In genomic region chr2:156312297-156312897, GRCm38 (mm10) we compare ENCODE assay signal across 8 mouse cellular contexts. TPM values are rescaled to one million over a fixed set of nuclear protein-coding genes. Genes with fewer than 3 reads are reported as not detected.
DNase-seq lines count a peak whose midpoint lies in the region; ATAC-seq lines count a peak whose summit lies in the region.

Cnbd2 (plus strand) TSS chr2:156312299.
Scand1 (minus strand) TSS chr2:156312704.

- H3K27ac ChIP-seq in hindbrain, embryonic 11.5 days (ENCODE audit: low read depth, low read length), result peak within 1 kb of the TSS; percentile 99

- peak; percentile 94 for ATAC-seq in frontal cortex, adult (ENCODE audit: low TSS enrichment)
- peak; percentile 95 for ATAC-seq in hindbrain, embryonic 11.5 days (ENCODE audit: low FRiP score)

- DNase-seq in MEL-GATA-1-ER (ENCODE audit: extremely low read depth, low read depth), result peak; percentile 74
- DNase-seq in cerebellum, adult 8-10 months, result peak; percentile 83
- peak; percentile 83 for DNase-seq in hindbrain, embryonic 11.5 days (ENCODE audit: low spot score)
- DNase-seq in layer of hippocampus, postnatal 10 days (ENCODE audit: low spot score in 2 of 2), result peak; percentile 79 to 84
- DNase-seq in lung, postnatal 10 days, result peak; percentile 89
- DNase-seq in ovary, postnatal 36 days (ENCODE audit: low spot score), result peak; percentile 80
- peak; percentile 85 for DNase-seq in thymus, postnatal 25 days

- no peaks in the 10 kb centered on the region for H3K36me3 ChIP-seq in hindbrain, embryonic 11.5 days (ENCODE audit: control insufficient read depth, insufficient read depth, low read length)

- peak within 1 kb of the TSS; percentile 91 for H3K4me3 ChIP-seq in hindbrain, embryonic 11.5 days (ENCODE audit: low read depth, low read length)

- H3K4me1 ChIP-seq in hindbrain, embryonic 11.5 days (replicated peaks; ENCODE audit: control insufficient read depth, insufficient read depth, low read length), result no peaks in the 10 kb centered on the region

- under 1% methylated on average over 48 of the region's 49 CpGs for WGBS in hindbrain, embryonic 11.5 days

- H3K9ac ChIP-seq in hindbrain, embryonic 11.5 days (ENCODE audit: low read depth, low read length), result peak within 1 kb of the TSS; percentile 98

- H3K27me3 ChIP-seq in hindbrain, embryonic 11.5 days (ENCODE audit: control insufficient read depth, insufficient read depth, low read length), result no peaks in the 10 kb centered on the region

- H3K9me3 ChIP-seq in hindbrain, embryonic 11.5 days (ENCODE audit: control insufficient read depth, low read length), result no peaks in the 10 kb centered on the region

- peak within 1 kb of the TSS; percentile 87 for H3K4me2 ChIP-seq in hindbrain, embryonic 11.5 days (replicated peaks; ENCODE audit: low read depth, low read length)

RNA-seq across cellular contexts. Expression of gene Cnbd2, which starts in this region (rescaled TPM):
- polyA plus RNA-seq in hindbrain, embryonic 11.5 days (2014; fragmentation: Nextera tagmentation; extraction: Ambion mirVana), result 4.4 and 4.6 TPM in 2 replicates
- 1 to 10 TPM; 2.9 to 4.7 TPM for total RNA-seq in layer of hippocampus, postnatal 10 days (2021)

RNA-seq across cellular contexts. Expression of gene Scand1, which starts in this region (rescaled TPM):
- 81.9 and 87.2 TPM in 2 replicates for polyA plus RNA-seq in hindbrain, embryonic 11.5 days (2014; fragmentation: Nextera tagmentation; extraction: Ambion mirVana)
- 100 to 1,000 TPM; 116 to 132 TPM for total RNA-seq in layer of hippocampus, postnatal 10 days (2021)

Comparison
In these comparisons a context has a peak if more than half of its experiments do, and no peak if none do; other contexts are left out.
1. Peak in every context shown above with its lines: DNase-seq, ATAC-seq, H3K4me3 ChIP-seq and H3K27ac ChIP-seq.